Mouse (Mus musculus) heart, embryonic 11.5 days (tissue): ENCODE results near the gene Ttll12. TPM values are rescaled to one million over a fixed set of nuclear protein-coding genes. Genes with fewer than 3 reads are reported as not detected.

ENCODE experiments used
- ATAC-seq: fragments of 200-750 bp; cut with Nextera tagmentation; replicated peaks from 2 replicates; pipeline ENCODE4 v1.8.0; 2017; ENCODE audit warnings: moderate library complexity; ENCODE audit not compliant: insufficient number of reproducible peaks, low FRiP score, low TSS enrichment
- H3K27ac ChIP-seq: fragments of 300-500 bp; sonication (generic); 2 replicates; pipeline ENCODE4 v1.5.1; 2014; ENCODE audit warnings: mild to moderate bottlenecking, low read depth, low read length
- H3K27me3 ChIP-seq: fragments of 300-500 bp; sonication (generic); 2 replicates; pipeline ENCODE4 v1.6.1; 2014; ENCODE audit warnings: mild to moderate bottlenecking, low read length, mixed read lengths; ENCODE audit not compliant: control insufficient read depth, insufficient read depth
- H3K36me3 ChIP-seq: fragments of 300-500 bp; sonication (generic); 2 replicates; pipeline ENCODE4 v1.6.1; 2014; ENCODE audit warnings: mild to moderate bottlenecking, low read length, moderate library complexity, mixed read lengths; ENCODE audit not compliant: control insufficient read depth, insufficient read depth
- H3K4me1 ChIP-seq: fragments of 300-500 bp; sonication (generic); 2 replicates; pipeline ENCODE4 v1.6.1; 2014; ENCODE audit warnings: low read length; ENCODE audit not compliant: control insufficient read depth, insufficient read depth
- H3K4me2 ChIP-seq: fragments of 300-500 bp; sonication (generic); 2 replicates; pipeline ENCODE4 v1.6.1; 2014; ENCODE audit warnings: mild to moderate bottlenecking, moderate library complexity
- H3K4me3 ChIP-seq: fragments of 300-500 bp; sonication (generic); 2 replicates; pipeline ENCODE4 v1.5.1; 2014; ENCODE audit warnings: low read depth, low read length
- H3K9ac ChIP-seq: fragments of 300-500 bp; sonication (generic); 2 replicates; pipeline ENCODE4 v1.6.1; 2014; ENCODE audit warnings: mild to moderate bottlenecking, low read depth, low read length, moderate library complexity
- H3K9me3 ChIP-seq: fragments of 300-500 bp; sonication (generic); replicated peaks from 2 replicates; pipeline ENCODE4 v1.6.1; 2016; ENCODE audit warnings: low read length; ENCODE audit not compliant: control insufficient read depth
- WGBS: fragments of 180-500 bp; shearing (Covaris S2); extraction: QIAGEN DNeasy Blood & Tissue Kit; methylation state at CpG from one replicate; pipeline ENCODE4 v1.1.7; 2014; ENCODE audit not compliant: insufficient replicate concordance; 5-methylcytosine and 5-hydroxymethylcytosine counted together
- polyA plus RNA-seq: library from polyadenylated mRNA; unstranded; fragments of >200 nt; fragmentation: Nextera tagmentation; extraction: Ambion mirVana; gene quantifications from 2 replicates; pipeline ENCODE4 v1.2.1, GENCODE M21; 2014

The Ttll12 gene
- polyA plus RNA-seq, 1 experiment from 2014 or later: 30.4 TPM

DNA sequence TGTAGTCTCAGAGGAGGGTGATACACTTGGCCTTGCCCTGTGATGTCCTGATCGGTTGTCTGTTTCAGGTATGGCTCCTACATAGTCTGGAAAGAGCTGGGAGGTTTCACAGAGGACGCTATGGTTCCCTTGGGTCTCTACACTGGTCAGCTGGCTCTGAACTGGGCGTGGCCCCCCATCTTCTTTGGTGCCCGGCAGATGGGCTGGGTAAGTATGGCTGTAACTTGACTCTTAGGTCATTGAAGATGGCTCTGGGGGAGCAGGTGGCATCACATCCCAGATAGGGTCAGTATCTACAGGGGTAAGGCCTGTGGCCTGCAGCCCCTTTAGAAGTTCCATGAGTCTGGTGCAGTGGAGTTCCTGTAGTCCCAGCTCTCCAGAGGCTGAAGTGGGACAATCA is 22.8 kb downstream of the Ttll12 start:
- Histone ChIP-seq H3K9ac (no peak overlapping the region), H3K27me3 (no peaks in the 10 kb centered on the region), H3K4me2 (no peak overlapping the region), H3K4me1 (no peaks in the 10 kb centered on the region), H3K4me3 (no peak overlapping the region), H3K9me3 (no peaks in the 10 kb centered on the region), H3K36me3 (peaks cover 12% of the 10 kb centered on the region), H3K27ac (no peak overlapping the region)
- no peak for ATAC-seq
- 85% methylated on average over 4 of the region's 4 CpGs for WGBS

DNA sequence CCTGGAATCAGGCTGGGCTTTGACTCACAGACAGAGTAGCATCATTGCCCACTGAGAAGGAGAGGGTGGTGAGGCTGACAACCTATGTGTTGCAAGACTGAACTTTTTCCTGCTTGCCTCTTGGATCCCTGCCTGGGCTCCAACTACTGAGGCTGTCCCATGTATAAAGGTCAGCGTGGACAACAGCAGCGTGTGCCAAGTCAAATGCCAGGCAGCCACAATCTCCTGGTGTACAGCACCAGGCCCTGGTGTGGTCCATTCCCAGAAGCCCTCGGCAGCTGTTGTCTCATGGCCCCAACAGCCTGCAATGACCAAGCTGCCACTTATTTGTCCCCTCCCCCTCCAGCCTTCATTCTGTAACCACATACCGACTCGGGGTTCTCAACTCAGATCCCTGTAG is 23.3 kb downstream of the Ttll12 start:
- Histone ChIP-seq H3K27ac (no peak overlapping the region), H3K4me1 (no peaks in the 10 kb centered on the region), H3K4me3 (no peak overlapping the region), H3K9ac (no peak overlapping the region), H3K36me3 (peaks cover 12% of the 10 kb centered on the region), H3K4me2 (no peak overlapping the region), H3K9me3 (no peaks in the 10 kb centered on the region), H3K27me3 (no peaks in the 10 kb centered on the region)
- WGBS: 88% methylated on average over 5 of the region's 5 CpGs
- no peak for ATAC-seq

- no peak overlapping the region for H3K4me3 ChIP-seq
- no peak overlapping the region for H3K9ac ChIP-seq
- no peak for ATAC-seq
- H3K27me3 ChIP-seq: no peaks in the 10 kb centered on the region
- H3K9me3 ChIP-seq: no peaks in the 10 kb centered on the region
- H3K4me2 ChIP-seq: no peak overlapping the region
- no peak overlapping the region for H3K27ac ChIP-seq
- WGBS: 65% methylated on average over 2 of the region's 2 CpGs
- H3K4me1 ChIP-seq: no peaks in the 10 kb centered on the region
- peaks cover 8% of the 10 kb centered on the region for H3K36me3 ChIP-seq
Observed at GRCm38 (mm10) chr15:83570641-83571040, 24.3 kb downstream of the Ttll12 start.

DNA sequence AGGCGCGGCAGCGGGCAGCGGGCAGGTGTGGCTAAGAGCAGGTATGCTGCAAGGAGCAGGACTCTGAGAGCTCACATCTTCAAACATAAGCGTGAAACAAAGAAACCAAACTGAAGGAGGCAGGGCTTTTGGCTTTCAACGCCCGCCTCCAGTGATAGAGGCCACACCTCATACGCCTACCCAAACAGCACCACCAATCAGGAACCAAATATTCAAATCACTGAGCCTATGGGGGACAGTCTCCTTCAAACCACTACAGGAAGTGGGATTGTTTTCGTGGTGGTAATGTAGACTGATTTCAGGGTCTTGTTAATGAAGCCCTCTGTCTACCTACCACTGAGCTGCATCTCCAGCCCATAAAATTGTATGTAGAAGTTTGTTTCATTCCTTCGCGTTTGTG is 25.3 kb downstream of the Ttll12 start:
- Histone ChIP-seq H3K4me2 (no peak overlapping the region), H3K36me3 (0 out of 2 replicates have a peak, but pooled peaks cover 2% of the 10 kb centered on the region), H3K27ac (no peak overlapping the region), H3K9me3 (no peaks in the 10 kb centered on the region), H3K27me3 (no peaks in the 10 kb centered on the region), H3K9ac (no peak overlapping the region), H3K4me1 (no peaks in the 10 kb centered on the region), H3K4me3 (no peak overlapping the region)
- WGBS: 45% methylated on average over 11 of the region's 11 CpGs
- ATAC-seq: no peak

DNA sequence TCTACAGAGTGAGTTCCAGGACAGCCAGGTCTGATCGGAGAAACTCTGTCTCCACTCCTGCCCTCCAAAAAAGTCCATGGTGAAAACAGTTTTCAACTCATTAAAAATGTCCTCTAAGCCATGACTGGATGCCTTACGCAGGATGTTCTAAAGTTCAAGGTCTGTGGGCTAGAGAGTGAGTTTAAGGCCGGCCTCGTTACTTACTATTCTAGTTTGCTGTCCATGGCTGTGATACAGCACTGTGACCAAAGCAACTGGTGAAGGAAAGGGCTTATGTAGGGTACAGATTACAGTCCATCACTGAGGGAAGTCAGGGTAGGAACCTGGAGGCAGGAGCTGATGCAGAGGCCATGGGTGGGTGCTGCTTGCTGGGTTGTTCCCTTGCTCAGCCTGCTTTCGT is 26.4 kb downstream of the Ttll12 start:
- 0 out of 2 replicates have a peak, but pooled peaks cover 3% of the 10 kb centered on the region for H3K4me1 ChIP-seq
- WGBS: 92% methylated on average over 5 of the region's 5 CpGs
- no peak overlapping the region for H3K4me3 ChIP-seq
- H3K27me3 ChIP-seq: no peaks in the 10 kb centered on the region
- no peak overlapping the region for H3K4me2 ChIP-seq
- H3K9ac ChIP-seq: no peak overlapping the region
- no peak for ATAC-seq
- H3K27ac ChIP-seq: no peak overlapping the region
- H3K36me3 ChIP-seq: no peaks in the 10 kb centered on the region
- no peaks in the 10 kb centered on the region for H3K9me3 ChIP-seq

DNA sequence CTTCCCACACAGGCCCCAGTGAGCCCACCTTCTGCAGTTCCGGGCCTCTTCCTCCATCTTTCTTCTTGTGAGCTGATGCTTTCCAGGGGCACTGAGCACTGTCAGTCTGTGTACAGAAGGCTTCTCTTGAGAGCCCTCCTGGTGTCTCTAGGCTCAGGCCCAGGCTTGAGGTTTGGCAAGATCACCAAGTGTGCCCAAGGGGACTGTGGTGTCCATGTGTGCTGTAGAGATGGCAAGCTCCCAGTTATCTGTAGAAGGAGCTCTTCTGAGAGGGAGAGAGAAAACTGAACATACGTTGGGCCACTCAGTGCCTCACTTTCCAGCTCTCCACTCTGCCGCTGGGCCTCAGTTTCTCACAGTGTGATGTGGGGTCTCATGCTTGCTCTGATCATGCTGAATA is 27.2 kb downstream of the Ttll12 start:
- Histone ChIP-seq H3K9me3 (no peaks in the 10 kb centered on the region), H3K27ac (no peak overlapping the region), H3K36me3 (no peaks in the 10 kb centered on the region), H3K27me3 (no peaks in the 10 kb centered on the region), H3K4me3 (no peak overlapping the region), H3K4me2 (no peak overlapping the region), H3K4me1 (peaks cover 5% of the 10 kb centered on the region; the same call in 1 of the 2 replicates), H3K9ac (no peak overlapping the region)
- no peak for ATAC-seq
- WGBS: 88% methylated on average over 3 of the region's 3 CpGs

- H3K27me3 ChIP-seq: no peaks in the 10 kb centered on the region
- WGBS: 75% methylated on average over 5 of the region's 5 CpGs
- no peak overlapping the region for H3K9ac ChIP-seq
- H3K36me3 ChIP-seq: no peaks in the 10 kb centered on the region
- no peak for ATAC-seq
- no peak overlapping the region for H3K27ac ChIP-seq
- no peak overlapping the region for H3K4me3 ChIP-seq
- H3K4me2 ChIP-seq: peak overlapping the region; percentile 24
- no peaks in the 10 kb centered on the region for H3K9me3 ChIP-seq
- H3K4me1 ChIP-seq: peaks cover 8% of the 10 kb centered on the region; the same call in 1 of the 2 replicates
Observed at GRCm38 (mm10) chr15:83566006-83566405, 29.0 kb downstream of the Ttll12 start.

DNA sequence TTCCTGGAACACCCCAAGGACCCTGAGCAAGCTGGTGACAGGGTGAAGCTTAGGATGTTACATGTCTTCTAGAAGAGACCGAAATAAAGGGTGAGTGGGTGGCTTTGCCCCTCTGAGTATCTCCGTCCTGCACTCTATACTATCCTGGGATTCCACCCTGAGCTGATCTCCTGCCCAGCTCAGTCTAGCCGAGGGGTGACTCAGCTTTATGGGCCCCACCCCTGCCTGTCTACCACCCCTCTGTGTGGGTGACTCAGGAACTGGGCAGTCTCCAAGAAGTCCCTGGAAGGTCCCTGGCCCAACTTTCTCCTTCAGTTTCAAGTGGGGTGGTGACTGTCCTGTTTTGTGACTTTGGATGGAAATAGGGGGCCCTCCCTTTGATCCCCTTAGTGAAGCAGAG is 29.5 kb downstream of the Ttll12 start:
- Histone ChIP-seq H3K4me2 (peak overlapping the region; percentile 24), H3K9ac (no peak overlapping the region), H3K36me3 (no peaks in the 10 kb centered on the region), H3K27ac (no peak overlapping the region), H3K4me3 (no peak overlapping the region), H3K4me1 (peaks cover 8% of the 10 kb centered on the region; the same call in 1 of the 2 replicates), H3K9me3 (no peaks in the 10 kb centered on the region), H3K27me3 (no peaks in the 10 kb centered on the region)
- peak; percentile 79 for ATAC-seq
- 71% methylated on average over 3 of the region's 3 CpGs for WGBS

DNA sequence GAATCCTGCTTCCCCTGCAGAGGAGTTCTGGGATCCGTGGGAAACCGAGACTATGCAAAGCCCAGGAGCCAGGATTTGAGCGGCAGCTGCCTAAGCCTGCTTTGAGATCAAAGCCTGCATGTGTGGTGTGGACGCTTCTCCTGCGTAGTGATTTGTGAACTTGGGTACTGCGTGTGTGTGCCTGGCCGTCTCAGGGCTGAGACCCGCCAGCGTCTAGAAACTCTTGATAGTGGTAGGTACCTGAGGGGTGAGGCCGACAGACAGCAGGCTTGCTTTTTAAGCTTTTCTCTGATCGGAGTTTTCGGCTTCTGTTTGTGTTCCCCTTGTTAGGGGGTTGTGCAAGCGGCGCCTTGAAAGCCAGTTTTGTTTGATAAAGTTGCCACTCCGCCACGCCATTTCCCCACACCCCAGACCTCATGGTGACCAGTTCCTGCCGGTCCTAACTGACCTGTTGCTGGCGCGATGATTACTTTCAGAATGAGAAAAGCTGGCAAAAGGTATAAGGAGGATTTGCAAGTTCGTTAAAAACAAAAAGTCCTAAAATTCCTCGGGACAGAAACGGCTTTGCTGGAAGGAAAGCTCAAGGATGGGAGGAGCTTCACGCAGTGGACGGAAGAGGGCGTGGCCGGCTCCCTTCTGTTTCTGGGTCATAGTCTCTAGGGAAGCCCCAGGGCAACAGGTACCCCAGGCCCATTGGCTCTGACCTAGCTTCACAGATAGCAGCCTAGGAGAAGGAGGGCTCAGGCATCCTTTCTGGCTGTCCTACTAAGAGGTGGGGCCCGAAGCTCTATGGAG is 30.9 kb downstream of the Ttll12 start:
- Histone ChIP-seq H3K9me3 (no peaks in the 10 kb centered on the region), H3K27ac (peak overlapping the region; percentile 78), H3K9ac (peak overlapping the region; percentile 77), H3K4me1 (peaks cover 8% of the 10 kb centered on the region; the same call in 1 of the 2 replicates), H3K4me3 (peak overlapping the region; percentile 58), H3K27me3 (no peaks in the 10 kb centered on the region), H3K36me3 (no peaks in the 10 kb centered on the region), H3K4me2 (peak overlapping the region; percentile 83)
- peak; percentile 16; the same call in 1 of the 2 replicates for ATAC-seq
- WGBS: 2% methylated on average over 27 of the region's 27 CpGs
